Mouse (Mus musculus): ENCODE measurements around the gene Cyp19a1. TPM values are rescaled to one million over a fixed set of nuclear protein-coding genes. Genes with fewer than 3 reads are reported as not detected.

The Cyp19a1 gene
- polyA plus RNA-seq, 1 experiment from 2014 or later: not detected

DNA sequence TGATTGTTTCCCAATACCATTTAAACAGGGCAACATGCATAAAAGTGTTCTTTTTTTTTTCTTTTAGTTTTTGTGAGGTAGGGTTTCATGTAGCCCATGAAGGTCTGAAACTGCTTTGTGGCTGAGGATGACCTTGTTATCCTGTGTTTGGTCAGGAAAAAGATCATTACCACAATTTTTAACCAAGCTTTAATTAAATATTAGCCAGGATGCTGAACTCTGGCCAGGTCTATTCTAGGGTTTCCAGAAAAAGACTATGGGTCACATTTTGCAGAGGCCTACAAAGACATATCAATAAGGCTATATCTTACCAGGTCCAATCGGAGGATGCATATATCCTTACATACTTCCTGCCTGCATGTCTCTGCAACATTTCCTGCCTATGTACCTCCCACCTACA is 128.7 kb downstream of the Cyp19a1 start:
- H3K4me1 ChIP-seq (ENCODE audit: control insufficient read depth, insufficient read depth, low read length): no peaks in the 10 kb centered on the region
- H3K4me3 ChIP-seq (replicated peaks; ENCODE audit: low read depth, low read length): no peak overlapping the region
- H3K36me3 ChIP-seq (ENCODE audit: control insufficient read depth, insufficient read depth, low read length): no peaks in the 10 kb centered on the region
- H3K27ac ChIP-seq (replicated peaks; ENCODE audit: low read depth, low read length): no peak overlapping the region
- WGBS: 93% methylated on average over 1 of the region's 1 CpGs
- no peaks in the 10 kb centered on the region for H3K27me3 ChIP-seq (ENCODE audit: control insufficient read depth, insufficient read depth, low read length)
- no peaks in the 10 kb centered on the region for H3K9me3 ChIP-seq (ENCODE audit: control insufficient read depth, low read length)
- no peak for DNase-seq
- no peak overlapping the region for H3K9ac ChIP-seq (replicated peaks; ENCODE audit: low read length)
- ATAC-seq (ENCODE audit: low FRiP score, low TSS enrichment): no peak
- H3K4me2 ChIP-seq (ENCODE audit: low read length): no peak overlapping the region

Other genes with a start within 250 kb of the Cyp19a1 start
- gene Tnfaip8l3, start 199.7 kb downstream of the Cyp19a1 start, polyA plus RNA-seq (2014; fragmentation: Nextera tagmentation; extraction: Ambion mirVana): 0.36 and 0.65 TPM in 2 replicates
- gene Gldn, start 18.4 kb upstream of the Cyp19a1 start, polyA plus RNA-seq (2014; fragmentation: Nextera tagmentation; extraction: Ambion mirVana): 0.21 and 0.30 TPM in 2 replicates
- gene Dmxl2, start 233.5 kb upstream of the Cyp19a1 start, polyA plus RNA-seq (2014; fragmentation: Nextera tagmentation; extraction: Ambion mirVana): 64.9 and 71.1 TPM in 2 replicates